ENCODE assay signal across 20 mouse cellular contexts in genomic region chr13:56740496-56740895, GRCm38 (mm10). TPM values are rescaled to one million over a fixed set of nuclear protein-coding genes. Genes with fewer than 3 reads are reported as not detected.
DNase-seq lines count a peak whose midpoint lies in the region; ATAC-seq and TF ChIP-seq lines count a peak whose summit lies in the region.
"Had no signal": no experiment of that assay in that cellular context is flagged by ENCODE, and none has a peak within 500 bp of the region (broad histone marks: within the 10 kb centered on the region; RNA-seq: fewer than 3 reads in every experiment).

No protein-coding gene starts in this region.

- no peak for ATAC-seq in heart, embryonic 11.5 days (replicated peaks; ENCODE audit: insufficient number of reproducible peaks, low FRiP score, low TSS enrichment)
- ATAC-seq in intestine, embryonic 14.5 days (replicated peaks; ENCODE audit: low FRiP score, low TSS enrichment, low read depth), result no peak
- ATAC-seq in intestine, postnatal 0 days, result no peak
- ATAC-seq: forebrain, embryonic 13.5 days; forebrain, embryonic 15.5 days had no signal

- peak; percentile 79 for DNase-seq in heart, adult 11 months
- peak; percentile 40 for DNase-seq in intestine, embryonic 14.5 days (ENCODE audit: low spot score)
- DNase-seq: adrenal gland, adult 2 months; adrenal gland, postnatal 10 days; adrenal gland, postnatal 25 days; cerebellum, adult 11 months; cerebellum, adult 18-20 months; cerebellum, adult 8-10 months; cerebellum, adult 9-11 months; cerebellum, postnatal 14 days; cerebellum, postnatal 36 days; embryo, embryonic 11 days had no signal

- no peak overlapping the region for H3K9ac ChIP-seq in heart, embryonic 11.5 days (ENCODE audit: low read depth, low read length)
- H3K9ac ChIP-seq in intestine, embryonic 14.5 days (ENCODE audit: low read length), result no peak overlapping the region
- no peak overlapping the region for H3K9ac ChIP-seq in intestine, postnatal 0 days (ENCODE audit: low read depth, low read length)
- H3K9ac ChIP-seq: embryonic facial prominence, embryonic 13.5 days; embryonic facial prominence, embryonic 15.5 days; forebrain, embryonic 13.5 days; forebrain, embryonic 15.5 days had no signal

- peaks cover 13% of the 10 kb centered on the region for H3K36me3 ChIP-seq in heart, embryonic 11.5 days (ENCODE audit: control insufficient read depth, insufficient read depth, low read length)
- peaks cover 64% of the 10 kb centered on the region for H3K36me3 ChIP-seq in intestine, embryonic 14.5 days (ENCODE audit: control insufficient read depth, insufficient read depth, low read length)
- H3K36me3 ChIP-seq in intestine, postnatal 0 days (ENCODE audit: control insufficient read depth, insufficient read depth), result peaks cover 37% of the 10 kb centered on the region

- no peak for TF ChIP-seq CTCF in intestine, postnatal 0 days (IDR thresholded peaks at IDR 0.05; ENCODE audit: low read depth)

- no peak overlapping the region for H3K4me3 ChIP-seq in heart, embryonic 11.5 days (ENCODE audit: low read depth, low read length)
- H3K4me3 ChIP-seq in intestine, embryonic 14.5 days (ENCODE audit: low read depth, low read length), result no peak overlapping the region
- H3K4me3 ChIP-seq in intestine, postnatal 0 days (ENCODE audit: low read depth, low read length), result no peak overlapping the region
- H3K4me3 ChIP-seq: embryonic facial prominence, embryonic 13.5 days; embryonic facial prominence, embryonic 15.5 days; erythroblast, embryonic 14.5 days; forebrain, embryonic 10.5 days; forebrain, embryonic 13.5 days; forebrain, embryonic 15.5 days had no signal

- no peak overlapping the region for H3K27ac ChIP-seq in heart, embryonic 11.5 days (ENCODE audit: low read depth, low read length)
- no peak overlapping the region for H3K27ac ChIP-seq in intestine, embryonic 14.5 days (ENCODE audit: low read depth)
- H3K27ac ChIP-seq in intestine, postnatal 0 days (ENCODE audit: low read depth, low read length), result no peak overlapping the region
- H3K27ac ChIP-seq: embryonic facial prominence, embryonic 13.5 days; embryonic facial prominence, embryonic 15.5 days; forebrain, embryonic 10.5 days; forebrain, embryonic 13.5 days; forebrain, embryonic 15.5 days had no signal

- WGBS in heart, embryonic 11.5 days (ENCODE audit: insufficient replicate concordance), result 91% methylated on average over 6 of the region's 6 CpGs
- 87% methylated on average over 6 of the region's 6 CpGs for WGBS in intestine, embryonic 14.5 days
- 94% methylated on average over 6 of the region's 6 CpGs for WGBS in intestine, postnatal 0 days

- H3K9me3 ChIP-seq in heart, embryonic 11.5 days (replicated peaks; ENCODE audit: control insufficient read depth, low read length), result no peaks in the 10 kb centered on the region
- H3K9me3 ChIP-seq in intestine, embryonic 14.5 days (ENCODE audit: control insufficient read depth, low read length), result no peaks in the 10 kb centered on the region
- no peaks in the 10 kb centered on the region for H3K9me3 ChIP-seq in intestine, postnatal 0 days (ENCODE audit: control insufficient read depth)
- H3K9me3 ChIP-seq: embryonic facial prominence, embryonic 13.5 days; embryonic facial prominence, embryonic 15.5 days; forebrain, embryonic 10.5 days; forebrain, embryonic 13.5 days; forebrain, embryonic 15.5 days had no signal

- no peaks in the 10 kb centered on the region for H3K4me1 ChIP-seq in heart, embryonic 11.5 days (ENCODE audit: control insufficient read depth, insufficient read depth, low read length)
- H3K4me1 ChIP-seq in intestine, embryonic 14.5 days (replicated peaks; ENCODE audit: control insufficient read depth, insufficient read depth, low read length), result no peaks in the 10 kb centered on the region
- H3K4me1 ChIP-seq in intestine, postnatal 0 days (replicated peaks; ENCODE audit: control insufficient read depth, insufficient read depth, low read length), result no peaks in the 10 kb centered on the region
- H3K4me1 ChIP-seq: embryonic facial prominence, embryonic 13.5 days; embryonic facial prominence, embryonic 15.5 days had no signal

- no peak overlapping the region for H3K4me2 ChIP-seq in heart, embryonic 11.5 days
- no peak overlapping the region for H3K4me2 ChIP-seq in intestine, embryonic 14.5 days (ENCODE audit: low read length)
- H3K4me2 ChIP-seq in intestine, postnatal 0 days (replicated peaks; ENCODE audit: low read depth), result no peak overlapping the region
- H3K4me2 ChIP-seq: embryonic facial prominence, embryonic 13.5 days; embryonic facial prominence, embryonic 15.5 days; forebrain, embryonic 13.5 days; forebrain, embryonic 15.5 days had no signal

- H3K27me3 ChIP-seq in heart, embryonic 11.5 days (ENCODE audit: control insufficient read depth, insufficient read depth, low read length), result no peaks in the 10 kb centered on the region
- H3K27me3 ChIP-seq in intestine, embryonic 14.5 days (replicated peaks; ENCODE audit: control insufficient read depth, insufficient read depth, low read length), result no peaks in the 10 kb centered on the region
- no peaks in the 10 kb centered on the region for H3K27me3 ChIP-seq in intestine, postnatal 0 days (replicated peaks; ENCODE audit: control insufficient read depth, insufficient read depth, low read length)
- H3K27me3 ChIP-seq: embryonic facial prominence, embryonic 13.5 days; embryonic facial prominence, embryonic 15.5 days; forebrain, embryonic 13.5 days; forebrain, embryonic 15.5 days had no signal

RNA-seq across cellular contexts. Expression of gene Gm45623, which starts 13.1 kb away (rescaled TPM):
- 0.84 and 0.89 TPM in 2 replicates for polyA plus RNA-seq in heart, embryonic 11.5 days (2014; fragmentation: Nextera tagmentation; extraction: Ambion mirVana)
- 0.32 TPM in 1 of 2 replicates, not detected in the other for polyA plus RNA-seq in intestine, embryonic 14.5 days (2014; fragmentation: Nextera tagmentation; extraction: Ambion mirVana)
- 0.13 TPM in 1 of 2 replicates, not detected in the other for polyA plus RNA-seq in intestine, postnatal 0 days (2015; fragmentation: Nextera tagmentation; extraction: Ambion mirVana)
- polyA plus RNA-seq: adrenal gland, adult 2 months; erythroblast, embryonic 14.5 days; forebrain, embryonic 10.5 days had no signal

RNA-seq across cellular contexts. Expression of gene Smad5, which starts 37.7 kb away (rescaled TPM):
- 25.7 and 26.3 TPM in 2 replicates for polyA plus RNA-seq in heart, embryonic 11.5 days (2014; fragmentation: Nextera tagmentation; extraction: Ambion mirVana)
- polyA plus RNA-seq in intestine, embryonic 14.5 days (2014; fragmentation: Nextera tagmentation; extraction: Ambion mirVana), result 37.5 and 39.9 TPM in 2 replicates
- polyA plus RNA-seq in intestine, postnatal 0 days (2015; fragmentation: Nextera tagmentation; extraction: Ambion mirVana), result 8.5 and 11.9 TPM in 2 replicates
